ENCODE assay signal across 18 mouse cellular contexts in genomic region chrX:52305226-52305625, GRCm38 (mm10).
"Had no signal": no experiment of that assay in that cellular context is flagged by ENCODE, and none has a peak within 500 bp of the region (broad histone marks: within the 10 kb centered on the region; RNA-seq: fewer than 3 reads in every experiment).

No protein-coding gene starts in this region.

- H3K4me3 ChIP-seq: midbrain, embryonic 10.5 days; midbrain, embryonic 12.5 days; myocyte; neural tube, embryonic 13.5 days; neural tube, embryonic 15.5 days had no signal

- ATAC-seq: midbrain, embryonic 16.5 days had no signal

- H3K36me3 ChIP-seq: midbrain, embryonic 10.5 days; midbrain, embryonic 12.5 days; neural tube, embryonic 13.5 days; neural tube, embryonic 15.5 days had no signal

- H3K27ac ChIP-seq: midbrain, embryonic 10.5 days; midbrain, embryonic 12.5 days; neural tube, embryonic 13.5 days; neural tube, embryonic 15.5 days had no signal

- H3K27me3 ChIP-seq: midbrain, embryonic 12.5 days; neural tube, embryonic 13.5 days; neural tube, embryonic 15.5 days had no signal

- H3K9ac ChIP-seq: lung, embryonic 14.5 days; midbrain, embryonic 12.5 days; neural tube, embryonic 13.5 days; neural tube, embryonic 15.5 days had no signal

- DNase-seq: lung, adult 18-20 months; lung, postnatal 10 days; lung, postnatal 4 days; midbrain, embryonic 14.5 days; retina, postnatal 1 day; right cerebral cortex, postnatal 14 days; right cerebral cortex, postnatal 4 days; spleen, adult 18-20 months; thymus, adult 2 months; thymus, postnatal 25 days; thymus, postnatal 4 days had no signal

- H3K4me2 ChIP-seq: lung, embryonic 14.5 days; midbrain, embryonic 12.5 days; neural tube, embryonic 13.5 days; neural tube, embryonic 15.5 days had no signal

- H3K9me3 ChIP-seq: midbrain, embryonic 10.5 days; midbrain, embryonic 12.5 days; neural tube, embryonic 13.5 days; neural tube, embryonic 15.5 days had no signal

- H3K4me1 ChIP-seq: midbrain, embryonic 10.5 days; midbrain, embryonic 12.5 days; neural tube, embryonic 13.5 days; neural tube, embryonic 15.5 days had no signal
